Mouse (Mus musculus) cortical plate, adult 2 months (tissue): Measurements from ENCODE around the gene Hnrnpc.

ENCODE experiments used
- CTCF ChIP-seq: fragments of 200-500 bp; IDR thresholded peaks from 2 replicates; pipeline ENCODE4 v1.5.1; 2011; ENCODE audit warnings: mild to moderate bottlenecking, control low read depth, low read length; ENCODE audit not compliant: insufficient read depth; ENCODE audit errors: extremely low read depth
- POLR2A ChIP-seq: fragments of 200-500 bp; IDR thresholded peaks from 2 replicates; pipeline ENCODE4 v1.6.1; 2011; ENCODE audit warnings: mild to moderate bottlenecking, low read length, control low read depth; ENCODE audit not compliant: insufficient read depth; ENCODE audit errors: extremely low read depth

GRCm38 (mm10) chr14:52024133-52024532 lies 79.7 kb downstream of the Hnrnpc start:
- no peak for TF ChIP-seq CTCF
- TF ChIP-seq POLR2A, result no peak
